ENCODE assay signal across 13 mouse cellular contexts in genomic region chr11:119807431-119808031, GRCm38 (mm10).
A peak's percentile ranks its signal among the peaks of the same experiment; 100 is the strongest.
DNase-seq lines count a peak whose midpoint lies in the region; ATAC-seq lines count a peak whose summit lies in the region.
"Had no signal": no experiment of that assay in that cellular context is flagged by ENCODE, and none has a peak within 500 bp of the region (broad histone marks: within the 10 kb centered on the region; RNA-seq: fewer than 3 reads in every experiment).

No protein-coding gene starts in this region.

- peak overlapping the region; percentile 6; the same call in 1 of the 2 replicates for H3K9ac ChIP-seq in hindbrain, embryonic 14.5 days

- no peak overlapping the region for H3K4me3 ChIP-seq in hindbrain, embryonic 14.5 days (replicated peaks; ENCODE audit: low read length)
- H3K4me3 ChIP-seq: megakaryocyte, embryonic 14.5 days had no signal

- peak overlapping the region; percentile 74 for H3K27ac ChIP-seq in hindbrain, embryonic 14.5 days

- 64% methylated on average over 7 of the region's 7 CpGs for WGBS in hindbrain, embryonic 14.5 days

- ATAC-seq in frontal cortex, adult (ENCODE audit: low TSS enrichment): peak; percentile 36; the same call in 1 of the 2 replicates
- no peak for ATAC-seq in hindbrain, embryonic 14.5 days (ENCODE audit: low FRiP score)
- peak; percentile 76 for ATAC-seq in megakaryocyte, adult 5-6 weeks (ENCODE audit: poor library complexity, severe bottlenecking)
- ATAC-seq: forebrain, embryonic 16.5 days had no signal

- peaks cover 16% of the 10 kb centered on the region for H3K4me1 ChIP-seq in hindbrain, embryonic 14.5 days (replicated peaks; ENCODE audit: control insufficient read depth, insufficient read depth, low read length)

- peaks cover 5% of the 10 kb centered on the region for H3K36me3 ChIP-seq in hindbrain, embryonic 14.5 days (replicated peaks; ENCODE audit: control insufficient read depth, insufficient read depth)

- no peak for DNase-seq in frontal cortex, postnatal 10 days (ENCODE audit: low spot score in 2 of 2)
- DNase-seq in 416B (ENCODE audit: low read depth): peak; percentile 80
- DNase-seq in hindbrain, embryonic 14.5 days (ENCODE audit: low spot score): no peak
- no peak for DNase-seq in thymus, postnatal 10 days (ENCODE audit: low spot score in 2 of 2)
- no peak for DNase-seq in thymus, postnatal 0 days (ENCODE audit: low spot score)
- no peak for DNase-seq in adrenal gland, postnatal 4 days (ENCODE audit: low spot score in 2 of 2)
- DNase-seq: B cell, adult 2 months; cerebellum, adult 11-12 months; heart, postnatal 10 days had no signal

- H3K4me2 ChIP-seq in hindbrain, embryonic 14.5 days (replicated peaks): no peak overlapping the region

- H3K27me3 ChIP-seq in hindbrain, embryonic 14.5 days (ENCODE audit: control insufficient read depth, insufficient read depth, low read length): no peaks in the 10 kb centered on the region

- no peaks in the 10 kb centered on the region for H3K9me3 ChIP-seq in hindbrain, embryonic 14.5 days (ENCODE audit: control insufficient read depth, low read length)
